Comparison of ENCODE assay signal across 8 mouse cellular contexts in the genomic region with DNA sequence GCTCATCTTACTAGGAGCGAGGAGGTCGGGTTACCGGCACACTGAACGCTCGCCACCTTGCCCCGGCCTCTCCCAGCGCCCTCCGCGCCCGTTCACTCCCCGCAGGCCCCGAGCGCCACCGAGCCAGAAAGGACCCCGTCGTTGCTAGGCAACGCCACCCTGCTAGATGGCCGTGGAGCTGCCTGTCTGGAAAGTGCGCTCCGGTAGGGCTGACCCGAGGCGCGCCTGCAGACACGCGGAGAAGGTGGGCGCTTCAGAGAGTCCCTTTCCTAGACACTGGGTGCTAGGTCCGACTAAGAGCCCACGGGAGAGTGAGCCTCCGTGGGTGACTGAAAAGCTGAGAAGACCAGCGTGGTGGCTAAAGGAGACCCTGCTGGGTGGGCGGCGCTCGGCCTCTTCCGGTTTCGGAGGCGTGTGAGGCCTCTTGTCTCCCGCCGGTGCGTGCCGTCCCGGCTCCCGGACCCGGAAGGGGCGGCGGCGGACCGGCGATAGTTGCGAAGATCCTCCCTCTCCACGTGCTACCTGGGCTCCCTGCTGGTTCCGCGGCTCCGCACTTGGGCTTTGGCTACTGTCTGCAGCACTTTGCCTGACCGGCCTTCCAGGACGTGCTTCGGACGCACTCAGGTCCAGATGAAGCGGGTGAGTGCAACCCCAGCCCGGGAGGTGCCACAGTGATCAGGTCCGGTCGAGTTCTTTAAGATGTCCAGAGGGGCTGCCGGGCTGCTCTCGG. TPM values are rescaled to one million over a fixed set of nuclear protein-coding genes. Genes with fewer than 3 reads are reported as not detected.
DNase-seq lines count a peak whose midpoint lies in the region; ATAC-seq lines count a peak whose summit lies in the region.

Gene Gtf3c4 (minus strand): TSS at position 139 of the 730 bp plus-strand sequence.
Gene Ddx31 (plus strand): TSS at position 185 of the 730 bp plus-strand sequence.

- peak; percentile 90 for DNase-seq in T-cell, adult 2 months (ENCODE audit: low spot score)
- peak; percentile 94 to 96 for DNase-seq in cerebellum, postnatal 36 days
- peak; percentile 94 for DNase-seq in frontal cortex, postnatal 36 days (ENCODE audit: low spot score in 2 of 2)
- DNase-seq in left cerebral cortex, adult 11 months (ENCODE audit: low spot score), result peak; percentile 86
- peak; percentile 94 to 96 for DNase-seq in lung, postnatal 4 days
- DNase-seq in retina, postnatal 7 days (ENCODE audit: low read depth, low spot score), result peak; percentile 92
- DNase-seq in urinary bladder, adult 2 months (ENCODE audit: low spot score), result peak; percentile 95

- peak within 1 kb of the TSS; percentile 85 for H3K4me2 ChIP-seq in hindbrain, embryonic 15.5 days

- peak within 1 kb of the TSS; percentile 91 for H3K27ac ChIP-seq in hindbrain, embryonic 15.5 days (replicated peaks)

- peaks cover 61% of the 10 kb centered on the region for H3K4me1 ChIP-seq in hindbrain, embryonic 15.5 days (replicated peaks)

- WGBS in hindbrain, embryonic 15.5 days, result under 1% methylated on average over 63 of the region's 63 CpGs

- ATAC-seq in hindbrain, embryonic 15.5 days (ENCODE audit: low FRiP score, low read depth), result peak; percentile 94

- no peaks in the 10 kb centered on the region for H3K9me3 ChIP-seq in hindbrain, embryonic 15.5 days

- H3K4me3 ChIP-seq in hindbrain, embryonic 15.5 days, result peak within 1 kb of the TSS; percentile 87

- H3K27me3 ChIP-seq in hindbrain, embryonic 15.5 days, result no peaks in the 10 kb centered on the region

- 0 out of 2 replicates have a peak, but pooled peaks cover 5% of the 10 kb centered on the region for H3K36me3 ChIP-seq in hindbrain, embryonic 15.5 days

- peak within 1 kb of the TSS; percentile 94 for H3K9ac ChIP-seq in hindbrain, embryonic 15.5 days

RNA-seq across cellular contexts. Expression of gene Gtf3c4, which starts in this region (rescaled TPM):
- 19.9 and 20.4 TPM in 2 replicates for polyA plus RNA-seq in hindbrain, embryonic 15.5 days (2015; fragmentation: Nextera tagmentation; extraction: Ambion mirVana)
- 7.2 and 9.2 TPM in 2 replicates for polyA plus RNA-seq in urinary bladder, adult 2 months (2012; rRNA removed)

RNA-seq across cellular contexts. Expression of gene Ddx31, which starts in this region (rescaled TPM):
- polyA plus RNA-seq in hindbrain, embryonic 15.5 days (2015; fragmentation: Nextera tagmentation; extraction: Ambion mirVana), result 12.4 and 17.3 TPM in 2 replicates
- 6.4 and 6.5 TPM in 2 replicates for polyA plus RNA-seq in urinary bladder, adult 2 months (2012; rRNA removed)

Comparison
In these comparisons a context has a peak if more than half of its experiments do, and no peak if none do; other contexts are left out.
1. Peak in every context shown above with its lines: DNase-seq, ATAC-seq, H3K4me3 ChIP-seq and H3K27ac ChIP-seq.